9 mouse cellular contexts compared by ENCODE assay signal in the genomic region with DNA sequence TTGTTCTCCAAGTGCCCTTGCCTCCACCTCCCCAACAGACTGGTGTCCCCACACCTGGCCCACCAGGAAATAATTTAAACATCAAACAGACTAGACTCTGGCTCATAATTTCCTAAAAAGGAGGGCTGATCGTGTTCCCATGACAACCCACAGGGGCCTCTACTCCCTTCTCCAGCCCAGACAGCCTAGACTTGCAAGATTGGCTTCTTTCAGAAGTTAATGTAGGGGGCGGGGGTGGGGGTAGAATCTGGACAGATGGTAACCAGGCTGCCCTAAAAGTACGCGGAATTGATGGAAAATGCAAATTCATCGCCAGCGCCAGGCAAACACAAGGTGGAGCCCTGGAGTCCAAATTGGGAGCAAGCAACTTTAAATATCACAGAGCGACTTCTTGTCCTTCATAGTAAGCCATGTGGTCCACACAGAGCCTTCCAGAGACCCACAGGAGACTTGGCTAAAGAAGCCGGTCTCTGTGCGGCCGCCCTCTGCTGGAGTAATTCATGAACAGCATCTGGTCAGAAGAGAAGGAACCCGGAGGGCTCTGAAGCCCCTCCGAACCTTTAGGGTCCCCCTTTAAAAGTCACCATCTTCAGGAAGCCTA. TPM values are rescaled to one million over a fixed set of nuclear protein-coding genes. Genes with fewer than 3 reads are reported as not detected.
DNase-seq lines count a peak whose midpoint lies in the region; ATAC-seq and TF ChIP-seq lines count a peak whose summit lies in the region.
"Had no signal": no experiment of that assay in that cellular context is flagged by ENCODE, and none has a peak within 500 bp of the region (broad histone marks: within the 10 kb centered on the region; RNA-seq: fewer than 3 reads in every experiment).

No protein-coding gene starts in this region.

- H3K4me2 ChIP-seq in liver, embryonic 12.5 days: no peak overlapping the region
- no peak overlapping the region for H3K4me2 ChIP-seq in midbrain, embryonic 13.5 days (replicated peaks)

- no peaks in the 10 kb centered on the region for H3K9me3 ChIP-seq in liver, embryonic 12.5 days (replicated peaks)
- 0 out of 2 replicates have a peak, but pooled peaks cover 12% of the 10 kb centered on the region for H3K9me3 ChIP-seq in embryonic facial prominence, embryonic 10.5 days
- H3K9me3 ChIP-seq in midbrain, embryonic 13.5 days: no peaks in the 10 kb centered on the region

- no peak for ATAC-seq in liver, embryonic 12.5 days
- peak; percentile 62 to 69 for ATAC-seq in hematopoietic stem cell, adult 5-6 weeks (replicated peaks in 1 of 2; ENCODE audit: insufficient read depth in 1 of 2, low FRiP score in 2 of 2, low TSS enrichment in 1 of 2, low read depth in 1 of 2, poor library complexity in 2 of 2, severe bottlenecking in 2 of 2)
- ATAC-seq in midbrain, embryonic 13.5 days: 0 out of 2 replicates have a peak, but pooled peaks have one; percentile 48

- DNase-seq in liver: peak; percentile 40
- DNase-seq in adrenal gland, adult 8-10 months: peak; percentile 22
- DNase-seq in embryonic facial prominence, embryonic 10.5 days (ENCODE audit: low spot score): peak; percentile 77
- peak; percentile 61 for DNase-seq in layer of hippocampus, adult 9-11 months
- peak; percentile 43 for DNase-seq in thymus, adult 2 months

- H3K27ac ChIP-seq in liver, embryonic 12.5 days: no peak overlapping the region
- H3K27ac ChIP-seq in embryonic facial prominence, embryonic 10.5 days (replicated peaks): no peak overlapping the region; the same call in 1 of the 2 replicates
- H3K27ac ChIP-seq in midbrain, embryonic 13.5 days: no peak overlapping the region
- H3K27ac ChIP-seq in thymus, adult 2 months (ENCODE audit: control insufficient read depth, insufficient read depth, low read length): no peak overlapping the region

- H3K27me3 ChIP-seq in liver, embryonic 12.5 days (replicated peaks): peaks cover 7% of the 10 kb centered on the region; the same call in 1 of the 2 replicates
- H3K27me3 ChIP-seq in embryonic facial prominence, embryonic 10.5 days (replicated peaks; ENCODE audit: low read depth, poor library complexity, severe bottlenecking): no peaks in the 10 kb centered on the region
- peaks cover 2% of the 10 kb centered on the region; the same call in 1 of the 2 replicates for H3K27me3 ChIP-seq in midbrain, embryonic 13.5 days
- no peaks in the 10 kb centered on the region for H3K27me3 ChIP-seq in thymus, adult 2 months (ENCODE audit: control insufficient read depth, insufficient read depth, low read length)

- H3K36me3 ChIP-seq in liver, embryonic 12.5 days: no peaks in the 10 kb centered on the region
- no peaks in the 10 kb centered on the region for H3K36me3 ChIP-seq in embryonic facial prominence, embryonic 10.5 days (replicated peaks)
- H3K36me3 ChIP-seq in midbrain, embryonic 13.5 days: no peaks in the 10 kb centered on the region
- no peaks in the 10 kb centered on the region for H3K36me3 ChIP-seq in thymus, adult 2 months (ENCODE audit: control insufficient read depth, insufficient read depth, low read length)

- TF ChIP-seq POLR2A in thymus, adult 2 months (IDR thresholded peaks at IDR 0.05; ENCODE audit: control insufficient read depth, extremely low read depth, insufficient read depth, low read length, poor library complexity): no peak

- peak; percentile 72; the same call in 1 of the 2 replicates for TF ChIP-seq CTCF in thymus, adult 2 months (IDR thresholded peaks at IDR 0.05; ENCODE audit: borderline replicate concordance, control insufficient read depth, extremely low read depth, insufficient read depth, low read length, poor library complexity)

- H3K4me3 ChIP-seq in liver, embryonic 12.5 days: no peak overlapping the region
- H3K4me3 ChIP-seq in embryonic facial prominence, embryonic 10.5 days: no peak overlapping the region
- H3K4me3 ChIP-seq in midbrain, embryonic 13.5 days (replicated peaks): no peak overlapping the region
- no peak overlapping the region for H3K4me3 ChIP-seq in thymus, adult 2 months (ENCODE audit: control insufficient read depth, insufficient read depth, low read length)
- H3K4me3 ChIP-seq: megakaryocyte, embryonic 14.5 days had no signal

- H3K4me1 ChIP-seq in liver, embryonic 12.5 days: no peaks in the 10 kb centered on the region
- peaks cover 9% of the 10 kb centered on the region; the same call in 1 of the 2 replicates for H3K4me1 ChIP-seq in embryonic facial prominence, embryonic 10.5 days
- H3K4me1 ChIP-seq in midbrain, embryonic 13.5 days (replicated peaks): 0 out of 2 replicates have a peak, but pooled peaks cover 2% of the 10 kb centered on the region
- H3K4me1 ChIP-seq in thymus, adult 2 months (replicated peaks; ENCODE audit: control insufficient read depth, insufficient read depth, low read length): peaks cover 5% of the 10 kb centered on the region; the same call in 1 of the 2 replicates
- H3K4me1 ChIP-seq: megakaryocyte, embryonic 14.5 days had no signal

- WGBS in liver, embryonic 12.5 days (ENCODE audit: insufficient replicate concordance): 38% methylated on average over 12 of the region's 12 CpGs
- 40% methylated on average over 12 of the region's 12 CpGs for WGBS in embryonic facial prominence, embryonic 10.5 days
- 34% methylated on average over 12 of the region's 12 CpGs for WGBS in midbrain, embryonic 13.5 days
- WGBS in thymus, adult 2 months: 36% methylated on average over 12 of the region's 12 CpGs

- H3K9ac ChIP-seq in liver, embryonic 12.5 days: no peak overlapping the region
- no peak overlapping the region for H3K9ac ChIP-seq in midbrain, embryonic 13.5 days (replicated peaks)

RNA-seq across cellular contexts. Expression of a gene that starts 31.0 kb away (rescaled TPM):
- 0.54 and 0.88 TPM in 2 replicates for polyA plus RNA-seq in liver, embryonic 12.5 days (2016; fragmentation: Nextera tagmentation; extraction: Ambion mirVana)
- total RNA-seq in adrenal gland, adult 8-10 months (2022): 10 to 100 TPM in 2 of 4 experiments, 1 to 10 TPM in 2; 4.1 to 14.9 (median 8.5) TPM
- 7.3 and 8.1 TPM in 2 replicates for polyA plus RNA-seq in embryonic facial prominence, embryonic 10.5 days (2016; fragmentation: Nextera tagmentation; extraction: Ambion mirVana)
- not detected in 2 replicates for total RNA-seq in hematopoietic stem cell, adult 5-6 weeks (2017)
- polyA plus RNA-seq in midbrain, embryonic 13.5 days (2015; fragmentation: Nextera tagmentation; extraction: Ambion mirVana): 20.2 and 23.0 TPM in 2 replicates
- 0.20 and 0.60 TPM in 2 replicates for polyA plus RNA-seq in thymus, adult 2 months (2012; rRNA removed)

Comparison
In these comparisons a context has a peak if more than half of its experiments do, and no peak if none do; other contexts are left out.
1. DNase-seq: peak in every context shown above with its lines; median percentile 77 in embryonic facial prominence, embryonic 10.5 days; 61 in layer of hippocampus, adult 9-11 months; 43 in thymus, adult 2 months; 40 in liver; 22 in adrenal gland, adult 8-10 months.